Mouse (Mus musculus) gastrocnemius, adult 18-20 months (tissue): ENCODE data around the gene Cib4. TPM values are rescaled to one million over a fixed set of nuclear protein-coding genes. Genes with fewer than 3 reads are reported as not detected.

Experiments
- DNase-seq: peaks from one replicate; pipeline ENCODE4 v3.0.0; 2021; ENCODE audit warnings: low spot score
- total RNA-seq, 2 experiments: library from RNA; stranded (reverse); gene quantifications; 2 replicates each; pipeline ENCODE4 v1.2.3; 2021

Cib4 gene
- total RNA-seq, 2 experiments from 2014 or later = not detected

GRCm38 (mm10) chr5:30518547-30518946 lies 27.1 kb downstream of the Cib4 start:
- no peak for DNase-seq

GRCm38 (mm10) chr5:30518108-30518507 lies 27.5 kb downstream of the Cib4 start:
- no peak for DNase-seq

GRCm38 (mm10) chr5:30516376-30516775 lies 29.3 kb downstream of the Cib4 start:
- peak; percentile 30 for DNase-seq

- no peak for DNase-seq
Measured at GRCm38 (mm10) chr5:30513111-30513510, 32.5 kb downstream of the Cib4 start.

GRCm38 (mm10) chr5:30497299-30497698 lies 48.3 kb downstream of the Cib4 start:
- no peak for DNase-seq

- DNase-seq = no peak
Measured at GRCm38 (mm10) chr5:30496821-30497220, 48.8 kb downstream of the Cib4 start.

- DNase-seq = no peak
Measured at GRCm38 (mm10) chr5:30495288-30495687, 50.3 kb downstream of the Cib4 start.

GRCm38 (mm10) chr5:30494606-30495005 lies 51.0 kb downstream of the Cib4 start:
- DNase-seq = no peak

- DNase-seq = no peak
Measured at GRCm38 (mm10) chr5:30493723-30494122, 51.9 kb downstream of the Cib4 start.

- DNase-seq = no peak
Measured at GRCm38 (mm10) chr5:30490845-30491244, 54.8 kb downstream of the Cib4 start.

- no peak for DNase-seq
Measured at GRCm38 (mm10) chr5:30490215-30490614, 55.4 kb downstream of the Cib4 start.

- no peak for DNase-seq
Measured at GRCm38 (mm10) chr5:30485136-30485535, 60.5 kb downstream of the Cib4 start.

GRCm38 (mm10) chr5:30484591-30484990 lies 61.0 kb downstream of the Cib4 start:
- DNase-seq = no peak

- DNase-seq = no peak
Measured at GRCm38 (mm10) chr5:30483533-30483932, 62.1 kb downstream of the Cib4 start.

GRCm38 (mm10) chr5:30482319-30482718 lies 63.3 kb downstream of the Cib4 start:
- DNase-seq = peak; percentile 64

GRCm38 (mm10) chr5:30476534-30476933 lies 69.1 kb downstream of the Cib4 start:
- DNase-seq = no peak

GRCm38 (mm10) chr5:30472148-30472547 lies 73.5 kb downstream of the Cib4 start:
- DNase-seq = no peak

GRCm38 (mm10) chr5:30470454-30470853 lies 75.2 kb downstream of the Cib4 start:
- no peak for DNase-seq

GRCm38 (mm10) chr5:30466315-30466714 lies 79.3 kb downstream of the Cib4 start:
- DNase-seq = no peak

GRCm38 (mm10) chr5:30465861-30466260 lies 79.8 kb downstream of the Cib4 start, which contains the start of gene 1700001C02Rik:
Gene 1700001C02Rik (plus strand): TSS chr5:30466047.
- no peak for DNase-seq

- no peak for DNase-seq
Measured at GRCm38 (mm10) chr5:30461821-30462220, 83.8 kb downstream of the Cib4 start, which contains the start of gene Otof. Gene Otof (minus strand): TSS chr5:30461932.

GRCm38 (mm10) chr5:30460155-30460554 lies 85.5 kb downstream of the Cib4 start:
- no peak for DNase-seq

- no peak for DNase-seq
Measured at GRCm38 (mm10) chr5:30456056-30456455, 89.6 kb downstream of the Cib4 start.

GRCm38 (mm10) chr5:30444327-30444895 lies 101.2 kb downstream of the Cib4 start:
- no peak for DNase-seq
